Mouse (Mus musculus) midbrain, embryonic 15.5 days (tissue): ENCODE measurements around the gene Wwox. TPM values are rescaled to one million over a fixed set of nuclear protein-coding genes. Genes with fewer than 3 reads are reported as not detected.

Experiments used
- ATAC-seq: fragments of 200-750 bp; cut with Nextera tagmentation; replicated peaks from 2 replicates; pipeline ENCODE4 v1.8.0; 2017; ENCODE audit warnings: moderate TSS enrichment
- H3K27ac ChIP-seq: fragments of 300-500 bp; sonication (generic); 2 replicates; pipeline ENCODE4 v1.5.1; 2015; ENCODE audit warnings: mild to moderate bottlenecking, inconsistent platforms
- H3K27me3 ChIP-seq: fragments of 300-500 bp; sonication (generic); replicated peaks from 2 replicates; pipeline ENCODE4 v1.6.1; 2015; ENCODE audit warnings: inconsistent platforms
- H3K36me3 ChIP-seq: fragments of 300-500 bp; sonication (generic); replicated peaks from 2 replicates; pipeline ENCODE4 v1.6.1; 2015; ENCODE audit warnings: inconsistent platforms
- H3K4me1 ChIP-seq: fragments of 300-500 bp; sonication (generic); 2 replicates; pipeline ENCODE4 v1.6.1; 2015; ENCODE audit warnings: inconsistent platforms
- H3K4me2 ChIP-seq: fragments of 300-500 bp; sonication (generic); 2 replicates; pipeline ENCODE4 v1.6.1; 2015; ENCODE audit warnings: inconsistent platforms, mild to moderate bottlenecking, moderate library complexity
- H3K4me3 ChIP-seq: fragments of 300-500 bp; sonication (generic); 2 replicates; pipeline ENCODE4 v1.5.1; 2015; ENCODE audit warnings: mild to moderate bottlenecking, inconsistent platforms
- H3K9ac ChIP-seq: fragments of 300-500 bp; sonication (generic); 2 replicates; pipeline ENCODE4 v1.6.1; 2015; ENCODE audit warnings: mild to moderate bottlenecking, inconsistent platforms
- H3K9me3 ChIP-seq: fragments of 300-500 bp; sonication (generic); 2 replicates; pipeline ENCODE4 v1.6.1; 2016; ENCODE audit warnings: inconsistent platforms
- WGBS: fragments of 180-500 bp; shearing (Covaris S2); methylation state at CpG from one replicate; pipeline ENCODE4 v1.1.7; 2015; ENCODE audit warnings: mixed read lengths; 5-methylcytosine and 5-hydroxymethylcytosine counted together
- polyA plus RNA-seq: library from polyadenylated mRNA; unstranded; fragments of >200 nt; fragmentation: Nextera tagmentation; extraction: Ambion mirVana; gene quantifications from 2 replicates; pipeline ENCODE4 v1.2.1, GENCODE M21; 2015

The Wwox gene
- polyA plus RNA-seq, 1 experiment from 2014 or later = 13.2 TPM

- Histone ChIP-seq H3K4me2 (no peak overlapping the region), H3K27ac (no peak overlapping the region), H3K4me3 (no peak overlapping the region), H3K4me1 (no peaks in the 10 kb centered on the region), H3K27me3 (no peaks in the 10 kb centered on the region), H3K9ac (no peak overlapping the region), H3K36me3 (no peaks in the 10 kb centered on the region), H3K9me3 (no peaks in the 10 kb centered on the region)
- no peak for ATAC-seq
- 89% methylated on average over 10 of the region's 10 CpGs for WGBS
These were observed 547.5 kb downstream of the Wwox start for GRCm38 (mm10) chr8:114986971-114987370.

DNA sequence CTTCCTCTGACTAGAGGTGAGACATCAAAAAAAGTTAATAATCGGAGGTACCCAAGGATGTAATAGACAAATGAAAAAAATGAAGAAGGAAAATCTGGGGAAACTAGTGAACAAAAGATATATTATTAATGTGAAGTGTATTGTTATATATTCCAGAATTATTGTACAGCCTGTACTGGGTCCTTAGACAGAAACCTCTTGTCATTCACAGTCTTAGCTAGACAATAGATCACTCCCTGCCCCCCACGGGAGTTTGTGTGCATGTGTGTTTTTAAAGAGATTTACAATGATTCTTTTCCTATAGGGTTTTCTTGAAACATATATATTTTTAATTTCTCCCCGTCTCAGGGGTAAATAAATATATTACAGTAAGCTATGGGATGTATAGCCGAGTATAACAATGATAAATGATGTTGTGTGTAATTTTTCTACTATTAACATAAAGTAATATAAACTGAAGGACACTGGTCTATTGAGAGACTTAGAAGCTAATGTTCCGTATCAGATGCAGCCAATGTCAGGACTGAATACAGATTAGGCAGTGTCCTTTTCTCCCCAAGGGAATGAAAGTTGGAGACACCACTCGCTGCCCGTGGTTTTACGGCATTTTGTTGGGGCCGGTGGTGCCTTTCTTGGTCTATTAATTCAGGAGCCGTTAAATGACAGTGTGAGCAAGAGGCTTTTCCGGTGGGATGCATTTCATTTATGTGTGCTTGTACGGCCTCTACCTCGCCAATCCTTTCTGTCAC, 551.6 kb downstream of the Wwox start:
- no peak overlapping the region for H3K4me2 ChIP-seq
- H3K4me1 ChIP-seq = no peaks in the 10 kb centered on the region
- no peak overlapping the region for H3K4me3 ChIP-seq
- no peak overlapping the region for H3K27ac ChIP-seq
- 26% methylated on average over 13 of the region's 13 CpGs for WGBS
- H3K9ac ChIP-seq = no peak overlapping the region
- H3K9me3 ChIP-seq = no peaks in the 10 kb centered on the region
- no peaks in the 10 kb centered on the region for H3K36me3 ChIP-seq
- no peak for ATAC-seq
- no peaks in the 10 kb centered on the region for H3K27me3 ChIP-seq

DNA sequence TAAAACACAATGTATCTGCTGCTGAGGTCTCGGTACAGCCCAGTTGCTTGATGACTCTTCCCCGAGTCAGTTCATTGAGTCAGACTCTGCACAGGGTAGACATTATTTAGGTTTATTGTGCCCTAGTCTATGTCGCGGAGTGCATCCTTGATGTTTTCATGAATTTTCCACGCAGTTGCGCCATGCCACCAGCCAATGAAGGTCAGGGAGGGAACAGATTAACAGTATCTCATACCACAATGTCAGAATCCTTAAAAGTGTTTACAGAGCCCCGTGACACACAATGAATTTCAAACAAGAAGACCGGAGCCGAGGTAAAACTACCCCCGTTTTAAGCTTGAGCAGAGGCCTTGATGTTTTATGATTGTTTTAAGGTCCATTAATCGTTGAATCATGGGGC, 561.3 kb downstream of the Wwox start:
- Histone ChIP-seq H3K9me3 (no peaks in the 10 kb centered on the region), H3K27me3 (no peaks in the 10 kb centered on the region), H3K4me2 (no peak overlapping the region), H3K4me1 (no peaks in the 10 kb centered on the region), H3K27ac (no peak overlapping the region), H3K9ac (no peak overlapping the region), H3K4me3 (no peak overlapping the region), H3K36me3 (no peaks in the 10 kb centered on the region)
- WGBS = 91% methylated on average over 11 of the region's 11 CpGs
- no peak for ATAC-seq

DNA sequence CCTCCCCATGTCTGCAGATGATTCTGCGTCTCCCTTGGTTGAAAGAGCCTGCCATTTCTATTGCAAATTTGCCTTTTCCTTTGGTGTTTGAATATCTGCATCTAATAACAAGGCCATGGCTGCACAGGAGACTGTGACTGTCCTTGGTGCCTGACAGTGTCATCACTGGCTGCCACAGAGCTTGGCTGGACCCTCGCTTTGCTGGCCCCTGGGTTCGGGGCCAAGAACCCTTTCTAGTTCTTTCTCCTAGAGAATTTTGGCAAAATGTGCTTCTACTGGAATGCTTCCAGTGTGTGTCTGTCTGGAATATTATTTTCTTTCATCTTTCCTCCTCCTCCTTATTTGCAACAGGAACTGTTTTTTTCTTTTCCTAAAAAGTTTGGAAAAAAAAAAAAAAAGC, 565.6 kb downstream of the Wwox start:
- WGBS = 81% methylated on average over 3 of the region's 3 CpGs
- Histone ChIP-seq H3K27ac (no peak overlapping the region), H3K4me3 (no peak overlapping the region), H3K9ac (no peak overlapping the region), H3K27me3 (no peaks in the 10 kb centered on the region), H3K9me3 (no peaks in the 10 kb centered on the region), H3K4me2 (no peak overlapping the region), H3K36me3 (no peaks in the 10 kb centered on the region), H3K4me1 (peaks cover 4% of the 10 kb centered on the region; the same call in 1 of the 2 replicates)
- ATAC-seq = no peak

DNA sequence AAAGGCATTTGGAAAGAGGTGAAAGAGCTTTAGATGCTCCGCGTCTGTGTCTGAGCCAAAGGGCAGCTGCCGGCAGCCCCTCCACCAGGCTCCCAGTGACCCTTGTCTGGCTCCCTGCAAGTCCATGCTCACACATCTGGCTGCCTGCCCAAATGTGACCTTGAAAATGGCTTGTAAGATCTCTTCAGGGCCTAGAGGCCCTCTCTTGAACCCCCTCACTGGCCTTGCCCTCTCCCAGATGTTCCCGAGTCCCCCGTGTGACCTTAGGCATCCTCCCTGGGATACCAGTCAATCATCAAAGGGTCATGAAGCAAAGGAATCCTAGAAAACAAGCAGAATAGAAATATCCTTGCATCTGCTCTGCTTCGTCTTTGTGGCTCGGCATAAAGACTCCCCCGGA, 567.1 kb downstream of the Wwox start:
- Histone ChIP-seq H3K4me1 (peaks cover 11% of the 10 kb centered on the region; the same call in 1 of the 2 replicates), H3K9ac (no peak overlapping the region), H3K9me3 (no peaks in the 10 kb centered on the region), H3K4me3 (no peak overlapping the region), H3K27ac (no peak overlapping the region), H3K27me3 (no peaks in the 10 kb centered on the region), H3K4me2 (no peak overlapping the region), H3K36me3 (no peaks in the 10 kb centered on the region)
- ATAC-seq = no peak
- WGBS = 40% methylated on average over 8 of the region's 8 CpGs

DNA sequence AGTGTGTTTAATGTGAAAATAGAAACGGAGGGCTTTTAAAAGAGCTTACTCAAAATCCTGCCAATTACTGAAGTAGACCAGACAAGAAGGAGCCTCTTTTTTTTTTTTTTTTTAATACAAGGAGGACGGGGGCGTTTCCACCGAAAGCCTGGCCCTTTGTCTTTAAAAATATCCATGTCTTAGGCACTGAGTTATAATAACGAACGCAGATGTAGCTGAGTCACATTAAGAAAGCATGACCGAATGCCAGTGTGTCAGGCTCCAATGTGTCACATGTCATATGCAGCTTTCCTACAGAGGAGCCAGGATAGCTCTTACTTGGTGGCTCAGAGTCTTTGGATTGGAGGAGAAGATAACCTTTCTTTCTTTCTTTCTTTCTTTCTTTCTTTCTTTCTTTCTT, 567.8 kb downstream of the Wwox start:
- Histone ChIP-seq H3K9me3 (no peaks in the 10 kb centered on the region), H3K4me3 (no peak overlapping the region), H3K36me3 (no peaks in the 10 kb centered on the region), H3K4me2 (no peak overlapping the region), H3K27me3 (no peaks in the 10 kb centered on the region), H3K27ac (no peak overlapping the region), H3K4me1 (peaks cover 11% of the 10 kb centered on the region; the same call in 1 of the 2 replicates), H3K9ac (no peak overlapping the region)
- ATAC-seq = no peak
- 40% methylated on average over 7 of the region's 7 CpGs for WGBS

DNA sequence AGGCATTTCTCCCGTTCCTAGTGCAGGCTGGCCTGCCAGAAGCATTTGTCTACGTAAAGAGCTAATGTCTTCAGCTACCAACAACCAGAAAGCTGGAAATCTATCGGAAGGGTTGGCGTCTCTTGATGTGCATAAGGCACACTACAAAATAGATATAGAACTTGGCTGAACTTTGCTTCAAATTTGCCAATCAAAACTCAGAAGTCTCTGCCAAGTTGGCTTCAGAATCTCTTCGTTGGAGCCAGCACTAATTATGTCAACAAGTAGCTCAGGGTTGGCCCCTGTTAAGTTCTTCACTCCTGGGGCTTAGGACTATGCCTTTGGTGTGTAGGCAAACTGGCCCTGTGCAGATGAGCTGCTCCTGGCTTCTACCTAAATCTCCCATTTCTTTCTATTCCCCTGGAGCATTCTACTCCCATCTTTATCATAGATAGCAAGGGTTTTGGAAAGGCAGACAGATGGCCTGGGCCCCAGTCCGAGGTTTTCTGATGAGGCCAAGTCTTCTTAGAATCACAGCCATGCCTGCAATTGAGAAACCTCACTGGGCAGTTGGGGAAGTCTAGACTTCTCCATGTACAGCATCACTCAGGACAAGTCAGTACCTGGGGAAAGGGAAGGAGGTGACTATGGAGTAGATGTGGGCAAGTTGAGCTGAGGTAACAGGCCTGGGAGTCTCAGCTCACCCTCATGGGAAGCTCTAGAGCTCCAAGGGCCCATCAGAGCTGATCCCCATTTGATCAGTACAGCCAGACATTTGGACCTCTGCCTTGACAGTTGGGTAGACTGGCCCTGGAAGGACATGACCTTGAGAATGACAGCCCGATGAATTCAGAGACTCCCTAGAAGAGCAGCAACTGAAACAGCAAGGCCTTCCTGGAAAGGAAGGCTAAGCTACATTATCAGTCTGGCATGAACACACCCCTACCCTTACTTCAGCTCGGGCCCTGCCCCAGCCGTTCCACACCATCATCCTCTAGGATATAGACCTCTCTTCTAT, 569.5 kb downstream of the Wwox start:
- 83% methylated on average over 9 of the region's 9 CpGs for WGBS
- no peak for ATAC-seq
- Histone ChIP-seq H3K9ac (no peak overlapping the region), H3K4me1 (peaks cover 11% of the 10 kb centered on the region; the same call in 1 of the 2 replicates), H3K27me3 (no peaks in the 10 kb centered on the region), H3K4me3 (no peak overlapping the region), H3K9me3 (no peaks in the 10 kb centered on the region), H3K27ac (no peak overlapping the region), H3K4me2 (no peak overlapping the region), H3K36me3 (no peaks in the 10 kb centered on the region)

GRCm38 (mm10) chr8:115009897-115010768, 570.7 kb downstream of the Wwox start:
- Histone ChIP-seq H3K4me2 (no peak overlapping the region), H3K9ac (no peak overlapping the region), H3K4me1 (peaks cover 11% of the 10 kb centered on the region; the same call in 1 of the 2 replicates), H3K36me3 (no peaks in the 10 kb centered on the region), H3K27ac (no peak overlapping the region), H3K4me3 (no peak overlapping the region), H3K9me3 (no peaks in the 10 kb centered on the region), H3K27me3 (no peaks in the 10 kb centered on the region)
- 17% methylated on average over 9 of the region's 9 CpGs for WGBS
- ATAC-seq = no peak

GRCm38 (mm10) chr8:115010769-115011073, 571.3 kb downstream of the Wwox start:
- ATAC-seq = no peak
- no peaks in the 10 kb centered on the region for H3K9me3 ChIP-seq
- no peak overlapping the region for H3K4me3 ChIP-seq
- no peak overlapping the region for H3K4me2 ChIP-seq
- H3K9ac ChIP-seq = no peak overlapping the region
- WGBS = 19% methylated on average over 9 of the region's 9 CpGs
- H3K4me1 ChIP-seq = peaks cover 11% of the 10 kb centered on the region; the same call in 1 of the 2 replicates
- H3K36me3 ChIP-seq = no peaks in the 10 kb centered on the region
- no peak overlapping the region for H3K27ac ChIP-seq
- H3K27me3 ChIP-seq = no peaks in the 10 kb centered on the region

- no peak overlapping the region for H3K4me3 ChIP-seq
- 38% methylated on average over 15 of the region's 15 CpGs for WGBS
- H3K4me1 ChIP-seq = peaks cover 4% of the 10 kb centered on the region; the same call in 1 of the 2 replicates
- no peak overlapping the region for H3K4me2 ChIP-seq
- no peaks in the 10 kb centered on the region for H3K36me3 ChIP-seq
- no peaks in the 10 kb centered on the region for H3K9me3 ChIP-seq
- no peak overlapping the region for H3K27ac ChIP-seq
- no peak overlapping the region for H3K9ac ChIP-seq
- ATAC-seq = no peak
- H3K27me3 ChIP-seq = 0 out of 2 replicates have a peak, but pooled peaks cover 3% of the 10 kb centered on the region
These were observed 580.2 kb downstream of the Wwox start for GRCm38 (mm10) chr8:115019661-115020060.

DNA sequence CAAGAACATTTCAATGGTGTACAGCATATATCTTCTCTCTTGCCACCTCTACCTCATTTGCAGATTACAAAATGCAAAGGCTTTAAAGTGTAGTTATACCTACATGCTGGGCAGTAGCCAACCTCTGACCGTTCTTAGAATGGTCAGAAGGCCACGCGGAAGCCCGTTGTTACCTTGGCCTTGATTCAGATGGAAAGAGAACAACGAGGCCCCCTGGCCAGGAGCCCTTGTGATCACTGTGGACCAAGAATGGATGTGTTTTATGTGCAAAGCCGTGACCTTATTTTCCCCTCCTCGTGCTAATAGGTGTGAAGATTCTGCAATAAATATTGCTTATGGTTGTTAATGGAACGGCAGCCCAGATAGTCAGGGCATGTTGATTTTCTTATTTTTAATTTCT, 582.3 kb downstream of the Wwox start:
- Histone ChIP-seq H3K9ac (no peak overlapping the region), H3K27me3 (0 out of 2 replicates have a peak, but pooled peaks cover 3% of the 10 kb centered on the region), H3K4me3 (no peak overlapping the region), H3K4me2 (no peak overlapping the region), H3K27ac (no peak overlapping the region), H3K9me3 (no peaks in the 10 kb centered on the region), H3K36me3 (no peaks in the 10 kb centered on the region), H3K4me1 (peaks cover 4% of the 10 kb centered on the region; the same call in 1 of the 2 replicates)
- WGBS = 84% methylated on average over 8 of the region's 8 CpGs
- no peak for ATAC-seq

DNA sequence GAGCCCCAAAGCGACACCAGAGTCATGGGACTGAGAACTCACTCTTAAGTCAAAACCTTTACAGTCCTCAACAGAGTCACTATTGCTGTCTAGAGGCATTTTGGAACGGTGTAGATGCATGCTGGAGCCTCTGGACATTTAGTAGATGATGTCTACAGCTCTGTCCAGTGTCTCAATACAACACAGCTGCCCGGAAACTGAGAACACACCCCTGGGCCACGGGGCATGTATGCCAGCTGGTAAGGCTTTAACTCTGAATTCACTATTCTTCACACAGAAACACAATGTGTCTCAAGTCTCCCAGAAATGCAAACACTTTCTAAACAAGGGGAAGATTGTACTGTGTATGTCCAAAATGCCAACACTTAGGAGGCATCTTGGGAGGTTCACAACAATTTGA, 584.6 kb downstream of the Wwox start:
- WGBS = 86% methylated on average over 4 of the region's 4 CpGs
- H3K27me3 ChIP-seq = no peaks in the 10 kb centered on the region
- no peak overlapping the region for H3K4me2 ChIP-seq
- no peaks in the 10 kb centered on the region for H3K9me3 ChIP-seq
- ATAC-seq = no peak
- H3K4me1 ChIP-seq = peaks cover 4% of the 10 kb centered on the region; the same call in 1 of the 2 replicates
- no peak overlapping the region for H3K4me3 ChIP-seq
- H3K36me3 ChIP-seq = no peaks in the 10 kb centered on the region
- H3K9ac ChIP-seq = no peak overlapping the region
- no peak overlapping the region for H3K27ac ChIP-seq
